Mouse (Mus musculus) frontal cortex, postnatal 25 days (tissue): Measurements from ENCODE around the gene Rpl13a.
"Not testable (repeated sequence)": the region's sequence is repeated elsewhere in the genome, so short reads cannot be mapped to it uniquely, and the experiment has no call there.

Source experiments
- DNase-seq, 2 experiments: peaks; one replicate each; pipeline ENCODE4 v3.0.0; 2022; ENCODE audit warnings: low spot score in 2 of 2

The Rpl13a gene

DNA sequence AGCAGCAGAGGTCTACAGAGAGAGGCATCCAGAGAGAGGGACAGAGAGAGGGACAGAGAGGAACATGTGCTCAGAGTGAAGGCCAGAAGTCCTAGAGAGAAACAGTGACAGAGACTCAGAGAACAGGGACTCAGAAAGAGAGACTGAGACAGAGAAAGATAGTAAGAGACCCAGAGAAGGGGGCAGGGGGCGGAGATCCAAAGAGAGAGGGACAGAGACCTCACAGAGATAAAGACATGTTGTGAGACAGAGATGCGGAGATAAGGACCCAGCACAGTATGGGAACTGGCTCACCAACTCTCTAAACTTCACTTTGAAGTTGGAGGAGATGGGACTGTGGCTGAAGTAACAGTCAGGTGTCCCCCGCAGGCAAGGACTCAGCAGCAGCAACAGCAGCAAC is 6.8 kb upstream of the Rpl13a start:
- no peak for DNase-seq

DNA sequence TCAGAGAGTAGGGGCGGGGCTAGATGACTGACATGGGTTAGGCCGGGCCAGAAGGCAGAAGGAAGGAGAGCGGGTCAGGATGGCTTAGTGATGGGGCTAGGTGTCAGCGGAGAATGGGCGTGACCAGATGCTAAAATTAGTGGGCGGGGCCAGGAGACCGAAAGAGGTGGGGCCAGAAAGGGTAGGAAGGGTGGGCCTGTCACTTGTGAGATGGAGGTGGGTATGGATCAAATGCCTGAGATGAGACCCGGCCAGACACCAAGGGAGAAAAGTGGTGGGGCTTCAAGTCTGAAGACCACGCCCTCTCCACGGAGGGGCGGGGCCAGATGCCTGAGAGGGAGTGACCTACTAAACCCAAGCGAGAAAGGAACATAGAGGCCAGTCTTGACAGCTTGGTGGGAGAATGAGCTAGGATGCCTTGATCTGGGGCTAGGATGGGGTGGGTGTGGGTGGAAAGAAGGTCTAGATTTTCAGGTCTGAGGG is 6.0 kb upstream of the Rpl13a start:
- no peak for DNase-seq

DNA sequence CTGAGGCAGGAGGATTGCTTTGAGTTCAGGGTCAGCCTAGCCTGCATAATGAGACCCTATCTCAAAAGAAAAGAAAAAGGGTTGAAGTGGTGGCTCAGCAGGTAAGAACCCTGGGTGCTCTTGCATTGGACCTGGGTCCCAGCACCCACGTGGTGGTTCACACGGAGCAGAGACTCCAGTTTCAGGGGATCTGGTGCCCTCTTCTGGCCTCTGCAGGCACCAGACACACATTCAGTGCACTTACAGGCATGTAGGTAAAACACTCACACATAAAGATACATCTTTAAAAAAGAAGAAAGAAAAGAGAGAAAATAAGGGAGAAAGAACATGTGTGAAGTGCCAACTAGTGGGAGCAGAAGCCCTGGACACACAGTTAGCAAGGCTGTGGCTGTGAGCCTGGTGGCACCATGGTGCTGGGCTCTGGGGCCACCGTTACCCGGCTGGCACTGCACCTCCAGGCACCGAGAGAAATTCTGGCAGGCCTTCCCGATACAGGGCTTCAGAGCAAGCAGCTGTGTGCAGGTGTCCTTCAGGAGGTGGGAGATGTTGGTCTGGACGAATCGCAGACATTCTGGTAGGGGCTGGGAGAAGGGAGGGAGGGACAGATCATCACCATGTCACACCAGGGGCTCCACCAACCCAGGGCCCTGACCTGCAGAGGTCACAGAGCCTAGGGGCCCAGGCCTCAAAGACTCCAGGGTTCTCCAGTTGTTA is 5.0 kb upstream of the Rpl13a start:
- no peak for DNase-seq

DNA sequence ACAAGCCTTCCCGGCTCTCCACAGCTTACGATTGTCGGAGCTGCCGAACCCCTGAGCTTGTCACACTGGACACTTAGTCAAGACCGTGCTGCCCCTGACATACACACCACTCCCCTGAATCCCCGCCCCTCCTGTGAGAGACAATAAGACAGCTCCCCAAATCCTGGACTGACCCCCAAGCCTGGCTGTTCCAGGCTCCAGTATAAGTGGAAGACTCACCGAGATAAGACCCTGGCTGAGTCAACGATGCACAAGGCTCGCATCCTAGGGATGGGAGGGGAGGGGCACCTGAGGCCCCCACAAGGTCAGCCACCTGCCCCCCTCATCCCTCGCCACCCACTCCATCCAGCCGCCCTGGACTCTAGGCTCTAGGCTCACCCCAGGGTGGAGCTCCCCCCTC is 3.3 kb upstream of the Rpl13a start:
- no peak for DNase-seq

DNA sequence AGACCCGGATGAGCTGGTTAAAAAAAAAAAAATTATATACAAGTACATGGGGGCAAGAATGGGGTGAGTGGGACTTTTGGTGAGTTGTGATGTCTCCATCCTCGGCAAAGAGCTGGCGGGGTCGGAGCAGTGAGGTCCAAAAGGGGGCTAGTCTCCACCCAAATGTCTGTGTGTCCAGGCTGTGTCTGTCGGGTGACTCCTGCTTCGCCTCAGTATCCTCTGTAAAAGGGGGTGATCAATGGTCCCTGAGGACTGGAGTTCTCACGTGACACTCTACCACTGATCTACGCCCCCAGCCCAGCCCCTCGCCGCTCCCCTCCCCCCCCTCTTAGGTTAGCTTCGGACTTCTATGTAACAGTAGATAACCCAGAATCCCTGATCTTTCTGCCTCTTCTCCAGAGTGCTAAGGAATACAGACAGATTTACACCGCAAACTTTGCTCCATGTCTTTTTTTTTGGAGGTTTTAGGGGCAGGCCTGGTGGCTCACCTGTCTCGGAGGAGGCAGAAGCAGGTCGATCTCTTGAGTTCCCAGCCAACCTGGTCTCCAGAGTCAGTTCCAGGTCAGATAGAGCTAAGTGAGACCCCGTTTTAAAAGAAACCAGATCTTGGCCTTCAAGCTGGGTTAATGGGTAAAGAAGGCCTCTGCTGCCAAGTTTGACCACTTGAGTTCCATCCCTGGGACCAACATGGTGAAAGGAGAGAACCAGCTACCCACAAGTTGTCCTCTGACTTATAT is 1.4 kb upstream of the Rpl13a start:
- no peak for DNase-seq

DNA sequence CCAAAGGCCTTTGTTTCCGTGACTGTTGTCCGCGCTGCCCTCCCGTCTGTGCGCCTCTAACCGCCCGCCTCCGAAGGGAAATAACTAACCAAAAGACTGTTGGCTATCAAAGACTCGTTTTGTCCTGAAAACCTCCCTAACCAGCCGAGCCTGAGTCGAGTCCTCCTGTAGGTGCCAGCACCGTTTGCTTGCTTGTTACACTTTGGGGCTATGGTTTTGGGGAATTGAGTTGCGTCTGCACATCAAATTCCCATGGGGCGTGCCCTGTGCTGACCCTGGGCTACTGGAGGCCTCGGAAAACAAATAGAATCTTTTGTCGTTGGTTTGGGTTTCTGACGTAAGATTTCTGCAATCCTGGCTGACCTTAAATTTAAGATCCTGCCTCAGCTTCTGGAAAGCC is 757 bp upstream of the Rpl13a start:
- DNase-seq, result no peak

DNA sequence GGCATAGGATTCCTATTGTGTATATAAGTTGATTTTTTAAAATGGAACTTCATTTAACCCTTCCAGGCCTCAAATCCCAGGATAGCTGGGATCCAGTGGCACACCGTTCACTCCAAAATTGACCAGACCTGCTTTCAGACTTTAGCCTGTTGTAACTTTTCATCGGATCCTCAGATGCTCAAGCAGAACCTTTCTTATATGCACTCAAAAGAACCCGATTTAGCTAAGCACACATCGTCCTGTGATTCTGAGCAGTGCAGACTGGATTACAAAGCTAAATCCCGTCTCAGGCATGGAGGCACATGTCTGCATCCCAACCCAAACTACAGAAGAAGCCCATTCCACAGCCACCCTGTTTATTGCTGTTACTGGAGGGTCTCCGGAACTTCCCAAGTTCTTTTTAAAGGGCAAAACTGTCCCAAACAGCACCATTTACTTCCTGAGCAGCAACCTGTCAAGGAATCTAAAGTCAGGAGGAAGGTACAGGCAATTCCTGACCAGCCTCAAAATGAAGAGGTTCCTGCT is 799 bp downstream of the Rpl13a start:
- no peak for DNase-seq

DNA sequence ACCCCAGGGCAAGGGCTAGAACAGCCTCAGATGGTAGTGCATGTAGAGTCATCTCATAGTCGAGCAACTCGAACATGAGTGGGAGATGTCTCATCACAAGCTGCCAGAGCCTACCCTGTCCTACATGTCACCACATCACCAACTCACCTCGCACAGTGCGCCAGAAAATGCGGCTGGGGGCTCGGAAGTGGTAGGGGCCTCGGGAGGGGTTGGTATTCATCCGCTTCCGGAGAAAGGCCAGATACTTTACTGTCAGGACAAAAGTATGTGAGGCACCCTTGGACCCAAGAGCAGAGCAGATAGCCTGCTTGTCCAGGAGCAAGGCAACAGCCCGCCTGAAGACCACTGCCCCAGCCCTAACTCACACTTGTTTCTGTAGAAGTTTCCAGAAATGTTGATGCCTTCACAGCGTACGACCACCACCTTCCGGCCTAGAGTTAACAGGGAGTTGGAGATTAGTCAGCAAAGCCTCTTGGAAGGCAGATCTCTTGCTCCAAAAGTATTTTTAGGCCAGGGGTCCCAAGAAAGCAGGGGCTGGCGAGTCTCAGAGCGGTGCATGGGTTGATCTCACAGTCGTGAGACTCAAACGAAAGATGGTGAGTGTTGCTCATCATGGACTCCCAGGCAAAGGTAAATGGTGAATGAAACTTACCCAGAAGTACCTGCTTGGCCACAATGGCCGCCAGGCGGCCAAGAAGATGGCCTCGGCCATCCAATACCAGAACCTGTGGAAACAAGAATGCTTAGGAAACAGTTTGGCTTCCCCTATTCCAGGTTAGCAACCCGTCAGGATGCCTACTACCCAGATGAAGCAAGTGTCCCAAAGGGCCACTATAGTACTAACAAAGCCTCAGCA is 1.5 kb downstream of the Rpl13a start:
- no peak for DNase-seq

DNA sequence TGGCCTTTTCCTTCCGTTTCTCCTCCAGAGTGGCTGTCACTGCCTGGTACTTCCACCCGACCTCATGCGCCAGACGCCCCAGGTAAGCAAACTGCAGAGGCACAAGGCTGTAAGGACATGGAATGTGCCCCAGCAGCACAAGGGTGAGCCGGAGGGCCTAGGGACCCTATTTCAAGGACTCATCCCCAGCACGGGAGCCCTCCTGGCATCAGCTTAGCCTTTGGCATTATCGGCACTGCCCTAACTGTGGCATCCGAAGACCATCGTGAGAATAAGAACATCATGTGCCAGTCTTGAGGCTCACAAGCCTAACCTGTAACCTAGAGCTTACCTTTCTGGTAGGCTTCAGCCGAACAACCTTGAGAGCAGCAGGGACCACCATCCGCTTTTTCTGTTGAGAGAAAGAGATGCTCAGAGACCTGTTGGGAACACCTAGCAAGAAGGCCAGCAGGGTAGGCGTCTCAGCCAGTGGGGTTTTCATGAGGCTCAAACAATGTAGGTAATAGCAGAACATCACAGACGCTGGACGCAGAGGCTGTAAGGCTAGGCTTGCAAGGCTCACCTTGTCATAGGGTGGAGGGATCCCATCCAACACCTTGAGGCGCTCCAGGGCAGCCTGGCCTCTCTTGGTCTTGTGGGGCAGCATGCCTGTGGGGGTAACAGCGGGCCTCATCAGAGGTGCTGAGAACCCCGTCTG is 2.3 kb downstream of the Rpl13a start:
- no peak for DNase-seq

DNA sequence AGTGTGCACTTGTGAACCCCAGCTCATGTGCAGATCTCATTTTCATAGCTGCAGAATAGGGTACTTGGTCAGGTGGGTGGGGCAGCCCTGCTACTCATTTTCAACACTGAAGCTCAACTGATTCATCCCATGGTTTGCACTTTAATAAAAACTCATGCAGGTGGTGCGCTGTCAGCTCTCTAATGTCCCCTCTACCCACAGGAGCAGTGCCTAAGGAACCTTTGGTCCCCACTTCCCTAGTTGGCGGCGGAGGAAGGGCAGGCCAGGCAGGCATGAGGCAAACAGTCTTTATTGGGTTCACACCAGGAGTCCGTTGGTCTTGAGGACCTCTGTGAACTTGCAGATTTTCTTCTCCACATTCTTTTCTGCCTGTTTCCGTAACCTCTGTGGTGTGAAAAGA is 2.9 kb downstream of the Rpl13a start:
- not testable (repeated sequence) for DNase-seq

DNA sequence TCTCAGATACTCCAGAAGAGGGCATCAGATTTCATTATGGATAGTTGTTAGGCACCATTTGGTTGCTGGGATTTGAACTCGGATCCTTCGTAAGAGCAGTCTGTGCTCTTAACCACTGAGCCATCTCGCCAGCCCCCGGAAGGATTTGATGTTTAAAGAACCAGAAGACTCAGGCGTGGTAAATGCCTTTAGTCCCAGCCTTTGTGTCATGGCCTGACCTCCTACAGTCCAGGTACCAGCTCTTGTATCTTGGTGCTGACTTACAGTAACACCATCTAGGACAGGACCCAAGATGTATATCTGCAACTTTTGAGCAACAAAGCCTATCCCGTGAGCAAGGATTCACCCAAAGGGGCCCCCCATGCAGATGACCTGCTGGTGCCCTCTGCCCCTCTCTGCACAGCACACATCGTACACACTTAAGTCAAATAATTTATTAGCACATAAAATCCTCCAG is 3.4 kb downstream of the Rpl13a start:
- DNase-seq, result no peak

DNA sequence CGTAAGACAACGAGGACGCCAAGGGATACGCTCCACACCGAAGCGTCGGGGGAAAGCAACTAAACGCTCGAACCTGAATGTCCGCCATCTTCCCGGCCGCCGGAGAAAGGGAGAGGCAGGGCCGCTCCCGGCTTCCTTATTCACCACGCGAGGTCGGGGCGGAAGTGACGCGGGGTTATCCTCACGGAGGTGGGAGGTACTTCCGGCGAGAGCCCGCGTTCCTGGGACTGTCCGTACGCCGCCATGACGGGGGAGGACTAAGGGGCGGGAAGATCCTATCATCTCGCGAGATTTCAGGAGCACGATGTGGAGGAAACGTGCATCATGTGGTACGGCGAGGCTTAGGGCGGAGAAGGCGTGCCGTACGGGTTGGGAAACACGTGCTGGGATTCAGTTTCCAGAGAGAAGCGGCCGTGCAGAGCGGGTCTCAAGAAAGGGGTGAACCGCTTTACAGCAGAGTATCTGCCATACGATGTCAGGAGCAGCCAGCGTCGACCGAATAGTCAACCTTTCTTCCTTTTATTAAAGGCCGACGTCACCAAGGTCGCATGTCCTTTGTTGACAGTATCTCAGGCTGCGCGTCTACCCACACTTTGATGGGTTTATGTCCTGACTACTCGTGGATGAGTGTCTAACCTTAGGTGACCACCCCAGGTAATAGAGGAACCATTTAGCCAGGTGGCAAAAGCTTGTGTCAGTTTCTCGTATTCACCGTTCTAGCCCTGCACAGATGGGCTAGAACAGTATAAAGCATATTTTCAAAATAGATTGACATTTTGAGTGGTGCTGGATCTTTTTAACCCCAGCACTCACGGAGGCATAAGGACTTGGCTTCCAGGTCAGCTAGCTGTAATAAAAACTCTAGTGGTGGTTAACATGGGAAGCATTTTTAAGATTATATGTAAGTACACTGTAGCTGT is 4.1 kb downstream of the Rpl13a start, which contains the start of gene Rps11:
Gene Rps11 (minus strand): TSS at position 216 of the 920 bp plus-strand sequence.
- peak; percentile 94 to 97 for DNase-seq

DNA sequence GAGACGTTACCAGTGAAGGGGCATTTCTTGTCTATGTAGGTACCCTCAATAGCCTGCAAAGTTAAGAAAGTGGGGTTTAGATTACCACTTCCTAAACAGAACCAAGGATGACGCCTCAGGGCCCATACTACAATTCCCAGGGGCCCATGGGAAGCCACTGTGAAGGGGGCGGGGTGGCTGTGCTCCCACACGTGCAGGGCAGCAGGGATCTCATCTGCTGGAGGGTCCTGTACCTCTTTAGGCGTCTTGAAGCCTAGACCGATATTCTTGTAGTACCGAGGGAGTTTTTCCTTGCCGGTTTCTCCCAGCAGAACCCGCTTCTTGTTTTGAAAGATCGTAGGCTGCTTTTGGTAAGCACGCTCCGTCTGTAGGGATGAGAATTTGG is 5.4 kb downstream of the Rpl13a start:
- DNase-seq, result no peak

DNA sequence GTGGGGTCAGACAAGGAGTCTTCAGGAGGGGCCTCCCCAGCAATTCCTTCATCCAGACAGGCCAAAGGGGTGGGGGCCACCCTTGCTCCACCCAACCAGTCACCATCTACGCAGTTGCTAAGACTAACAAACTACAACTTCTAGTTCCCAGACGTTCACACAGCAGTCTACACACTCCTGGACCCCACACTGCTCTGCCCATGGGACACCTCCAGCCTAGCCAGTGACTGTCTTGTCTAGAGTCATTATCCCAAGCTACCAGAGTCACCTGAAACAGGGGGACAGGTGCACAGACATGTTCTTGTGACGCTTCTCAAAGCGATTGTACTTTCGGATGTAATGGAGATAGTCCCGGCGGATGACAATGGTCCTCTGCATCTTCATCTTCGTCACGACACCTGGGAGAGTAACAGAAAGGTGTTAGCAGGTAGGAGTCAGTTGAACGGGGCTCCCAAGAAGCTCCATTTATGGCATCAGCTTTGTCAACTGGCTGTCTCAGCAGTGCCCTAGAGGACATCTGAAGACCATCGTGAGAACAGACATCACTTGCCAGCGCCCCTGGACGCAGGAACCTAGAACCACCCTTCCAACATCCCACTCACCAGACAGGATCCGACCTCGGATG is 5.9 kb downstream of the Rpl13a start:
- no peak for DNase-seq

DNA sequence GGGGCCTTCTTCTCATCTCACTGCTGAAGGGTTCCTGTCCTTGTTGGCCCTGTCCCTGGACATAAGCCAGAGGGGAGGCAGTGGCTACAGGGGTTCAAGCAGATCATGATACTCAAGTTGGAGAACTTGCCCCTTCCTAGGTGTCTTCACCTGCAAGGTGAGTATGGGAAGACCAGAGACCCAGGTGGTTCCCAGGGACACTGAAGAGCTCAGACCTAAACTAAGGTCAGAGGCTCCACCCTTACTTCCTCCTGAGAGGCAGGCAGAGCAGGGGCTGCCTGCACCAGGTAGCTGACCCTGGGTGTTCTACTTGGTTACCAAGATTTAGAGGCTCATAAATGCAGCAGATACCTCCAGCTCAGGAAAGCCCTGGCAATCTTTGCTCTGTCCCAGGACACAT is 6.6 kb downstream of the Rpl13a start:
- DNase-seq, result no peak

DNA sequence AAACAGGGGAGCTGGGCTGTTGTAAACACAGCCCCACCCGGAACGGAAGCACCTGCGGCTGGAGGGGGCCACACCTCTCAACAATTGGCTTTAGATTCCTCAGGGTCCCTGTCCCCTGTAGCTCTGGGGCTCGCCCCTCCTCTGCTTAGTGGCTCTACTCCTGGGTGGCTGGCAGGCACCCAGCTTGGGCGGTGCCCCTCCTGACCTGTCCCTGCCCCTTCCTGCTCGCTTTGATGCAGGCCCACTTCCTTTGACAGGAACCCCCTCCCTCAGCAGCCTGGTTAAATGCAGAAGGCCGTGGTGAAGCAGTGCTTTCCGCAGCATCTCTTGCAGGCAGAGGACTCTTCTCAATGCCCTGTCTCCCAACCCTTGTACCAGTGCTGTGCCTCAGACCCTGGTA is 7.2 kb downstream of the Rpl13a start:
- no peak for DNase-seq

DNA sequence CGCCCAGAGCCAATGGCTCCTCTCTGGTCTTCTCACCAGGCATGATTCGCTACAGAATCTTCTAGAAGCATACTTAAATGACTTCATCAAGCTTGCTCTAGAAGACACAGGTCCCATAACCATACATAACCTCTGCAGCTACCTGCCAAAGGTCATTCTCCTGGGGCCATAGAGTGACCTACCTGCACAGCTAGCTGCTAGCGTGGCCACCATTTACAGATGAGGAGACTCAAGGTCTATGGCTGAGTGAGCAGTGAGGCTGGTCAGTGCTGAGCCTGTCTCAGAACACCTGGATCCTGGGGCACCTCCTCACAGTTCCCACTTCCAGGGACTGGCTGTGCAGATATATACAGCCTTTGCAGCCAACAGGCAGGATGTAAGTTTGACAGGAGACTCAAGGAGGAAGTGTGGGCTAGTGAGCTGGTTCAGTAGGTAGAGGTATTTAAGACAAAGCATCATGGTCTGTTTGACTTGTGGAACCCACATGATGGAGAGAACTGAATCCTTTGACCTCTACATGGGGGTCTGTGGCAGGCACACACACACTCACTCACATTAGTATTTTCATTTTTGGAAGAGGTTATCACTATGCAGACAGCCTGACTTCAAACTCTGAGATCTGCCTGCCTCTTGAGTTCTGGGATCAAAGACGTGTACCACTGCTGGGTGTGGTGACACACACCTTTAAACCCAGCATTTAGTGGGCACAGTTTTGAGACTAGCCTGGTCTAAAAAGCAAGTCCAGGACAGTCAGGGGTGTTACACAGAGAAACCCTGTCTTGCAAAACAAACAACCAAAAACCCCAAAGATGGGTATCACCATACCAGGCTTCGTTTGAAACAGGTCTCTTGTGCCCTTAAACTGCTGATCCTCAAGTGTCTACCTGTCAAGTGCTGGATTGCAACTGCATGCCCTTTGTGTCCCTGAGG is 8.5 kb downstream of the Rpl13a start:
- no peak for DNase-seq

DNA sequence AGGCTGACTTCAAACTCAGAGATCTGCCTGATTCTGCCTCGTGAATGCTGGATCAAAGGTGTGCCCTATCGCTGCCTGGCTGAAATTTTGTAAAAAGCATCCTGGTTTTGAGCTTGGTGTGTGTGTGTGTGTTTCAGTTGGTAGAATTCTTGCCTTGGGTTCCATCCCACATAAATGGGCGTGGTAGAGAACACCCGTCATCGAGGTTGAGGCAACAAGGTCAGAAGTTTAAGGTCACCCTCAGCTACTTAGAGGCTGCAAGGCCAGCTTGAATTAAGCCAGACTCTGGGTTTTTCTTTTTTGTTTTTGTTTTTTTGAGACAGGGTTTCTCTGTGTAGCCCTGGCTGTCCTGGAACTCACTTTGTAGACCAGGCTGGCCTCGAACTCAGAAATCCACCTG is 10.2 kb downstream of the Rpl13a start:
- DNase-seq, result no peak

DNA sequence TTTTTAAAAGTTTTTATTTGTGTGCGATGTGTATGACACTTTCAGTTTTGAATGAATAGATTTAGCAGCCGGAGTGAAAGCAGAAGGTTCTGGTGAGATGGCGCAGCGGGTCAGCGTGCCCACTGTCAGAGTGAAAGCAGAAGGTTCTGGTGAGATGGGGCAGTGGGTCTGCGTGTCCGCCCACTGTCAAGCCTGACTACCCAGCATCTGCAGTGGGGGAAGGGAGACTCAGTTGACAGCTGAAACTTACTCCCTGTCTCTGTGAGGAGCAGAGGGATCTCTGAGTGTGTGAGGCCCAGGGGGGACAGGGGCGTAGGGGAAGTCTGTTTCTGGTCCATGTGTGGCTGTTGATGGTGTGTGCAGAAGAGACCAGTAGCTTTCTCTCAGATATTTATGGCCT is 11.0 kb downstream of the Rpl13a start:
- DNase-seq, result no peak
